ENCODE assay signal across 8 mouse cellular contexts in genomic region chrX:36760946-36761635, GRCm38 (mm10). TPM values are rescaled to one million over a fixed set of nuclear protein-coding genes. Genes with fewer than 3 reads are reported as not detected.
DNase-seq lines count a peak whose midpoint lies in the region; ATAC-seq and TF ChIP-seq lines count a peak whose summit lies in the region.

No protein-coding gene starts in this region.

- no peak for ATAC-seq in G1E (ENCODE audit: extremely low read depth, insufficient number of reproducible peaks, low FRiP score, poor library complexity, severe bottlenecking)

- no peaks in the 10 kb centered on the region for H3K27me3 ChIP-seq in G1E (ENCODE audit: insufficient read depth, low read length)

- H3K9me3 ChIP-seq in G1E (replicated peaks), result no peaks in the 10 kb centered on the region

- peak; percentile 40 for DNase-seq in adrenal gland, postnatal 14 days
- DNase-seq in adrenal gland, postnatal 4 days (ENCODE audit: low spot score in 2 of 2), result no peak
- peak; percentile 14 for DNase-seq in G1E (ENCODE audit: low spot score)
- DNase-seq in cerebellum, postnatal 25 days, result peak; percentile 12 to 62
- peak; percentile 7 for DNase-seq in gastrocnemius, postnatal 25 days
- DNase-seq in kidney, postnatal 10 days, result peak; percentile 59
- DNase-seq in lung, postnatal 14 days, result peak; percentile 58
- DNase-seq in right cerebral cortex, postnatal 10 days (ENCODE audit: low spot score in 2 of 2), result peak; percentile 42 to 47

- no peak overlapping the region for H3K4me3 ChIP-seq in G1E (ENCODE audit: low read depth, low read length)

- H3K36me3 ChIP-seq in G1E (replicated peaks), result no peaks in the 10 kb centered on the region

- no peak for TF ChIP-seq CTCF in G1E (IDR thresholded peaks at IDR 0.05; ENCODE audit: low read depth, low read length)

- H3K4me1 ChIP-seq in G1E (ENCODE audit: insufficient read depth, low read depth, low read length), result peaks cover 17% of the 10 kb centered on the region

RNA-seq across cellular contexts. Expression of gene Slc25a43, which starts 17.6 kb away (rescaled TPM):
- 1.6 and 2.1 TPM in 2 replicates for total RNA-seq in adrenal gland, postnatal 14 days (2021)
- 1 to 10 TPM; 1.6 to 2.1 TPM for total RNA-seq in adrenal gland, postnatal 4 days (2021)
- total RNA-seq in G1E (2014; fragmentation: Nextera tagmentation) (0.75 TPM in 1 of 2 replicates, not detected in the other), G1E (2017) (not detected in 2 replicates)
- polyA plus RNA-seq in G1E (2012), result 0.06 TPM in 1 of 2 replicates, not detected in the other
- under 1 TPM in 1 of 2 experiments, not detected in 1; 0.32 TPM for total RNA-seq in gastrocnemius, postnatal 25 days (2021)

RNA-seq across cellular contexts. Expression of gene Slc25a5, which starts 34.4 kb away (rescaled TPM):
- 588 and 637 TPM in 2 replicates for total RNA-seq in adrenal gland, postnatal 14 days (2021)
- total RNA-seq in adrenal gland, postnatal 4 days (2021), result 100 to 1,000 TPM; 427 to 429 TPM
- total RNA-seq in G1E (2014; fragmentation: Nextera tagmentation) (364 and 370 TPM in 2 replicates), G1E (2017) (745 and 825 TPM in 2 replicates)
- 30.0 and 36.2 TPM in 2 replicates for polyA plus RNA-seq in G1E (2012)
- 10 to 100 TPM; 78.5 to 87.7 TPM for total RNA-seq in gastrocnemius, postnatal 25 days (2021)

Comparison
In these comparisons a context has a peak if more than half of its experiments do, and no peak if none do; other contexts are left out.
1. DNase-seq: peak in adrenal gland, postnatal 14 days (single experiment), G1E (single experiment), cerebellum, postnatal 25 days (2 of 2), gastrocnemius, postnatal 25 days (single experiment), kidney, postnatal 10 days (single experiment), lung, postnatal 14 days (single experiment) and right cerebral cortex, postnatal 10 days (2 of 2); none in adrenal gland, postnatal 4 days (0 of 2).